Mouse (Mus musculus): Measurements from ENCODE around the gene Eepd1. TPM values are rescaled to one million over a fixed set of nuclear protein-coding genes. Genes with fewer than 3 reads are reported as not detected.

Gene Eepd1
- polyA plus RNA-seq, 1 experiment from 2014 or later = 7.8 TPM

GRCm38 (mm10) chr9:25464305-25464704 lies 17.0 kb upstream of the Eepd1 start:
- Histone ChIP-seq H3K36me3 (ENCODE audit: control insufficient read depth, insufficient read depth, low read length) (no peaks in the 10 kb centered on the region), H3K4me3 (ENCODE audit: low read depth, low read length) (no peak overlapping the region), H3K4me1 (ENCODE audit: control insufficient read depth, insufficient read depth, low read length) (no peaks in the 10 kb centered on the region), H3K9me3 (ENCODE audit: control insufficient read depth, low read length) (no peaks in the 10 kb centered on the region), H3K4me2 (no peak overlapping the region), H3K27me3 (ENCODE audit: control insufficient read depth, insufficient read depth, low read length) (no peaks in the 10 kb centered on the region), H3K27ac (ENCODE audit: low read depth, low read length) (no peak overlapping the region), H3K9ac (ENCODE audit: low read length) (no peak overlapping the region)
- DNase-seq (ENCODE audit: low spot score, missing footprints) = no peak
- no peak for ATAC-seq (ENCODE audit: low FRiP score)
- WGBS = 80% methylated on average over 1 of the region's 1 CpGs

GRCm38 (mm10) chr9:25479392-25480020 lies 1.8 kb upstream of the Eepd1 start:
- Histone ChIP-seq H3K4me3 (ENCODE audit: low read depth, low read length) (no peak overlapping the region), H3K36me3 (ENCODE audit: control insufficient read depth, insufficient read depth, low read length) (no peaks in the 10 kb centered on the region), H3K27me3 (ENCODE audit: control insufficient read depth, insufficient read depth, low read length) (no peaks in the 10 kb centered on the region), H3K27ac (ENCODE audit: low read depth, low read length) (no peak overlapping the region), H3K9me3 (ENCODE audit: control insufficient read depth, low read length) (no peaks in the 10 kb centered on the region), H3K9ac (ENCODE audit: low read length) (no peak overlapping the region), H3K4me2 (no peak overlapping the region), H3K4me1 (ENCODE audit: control insufficient read depth, insufficient read depth, low read length) (no peaks in the 10 kb centered on the region)
- ATAC-seq (ENCODE audit: low FRiP score) (no peak), DNase-seq (ENCODE audit: low spot score, missing footprints) (peak; percentile 28)
- WGBS = 95% methylated on average over 7 of the region's 7 CpGs

GRCm38 (mm10) chr9:25480676-25481075 lies 671 bp upstream of the Eepd1 start:
- H3K27ac ChIP-seq (ENCODE audit: low read depth, low read length) = no peak overlapping the region
- no peaks in the 10 kb centered on the region for H3K4me1 ChIP-seq (ENCODE audit: control insufficient read depth, insufficient read depth, low read length)
- WGBS = 96% methylated on average over 2 of the region's 2 CpGs
- ATAC-seq (ENCODE audit: low FRiP score) (no peak), DNase-seq (ENCODE audit: low spot score, missing footprints) (no peak)
- no peaks in the 10 kb centered on the region for H3K27me3 ChIP-seq (ENCODE audit: control insufficient read depth, insufficient read depth, low read length)
- no peaks in the 10 kb centered on the region for H3K9me3 ChIP-seq (ENCODE audit: control insufficient read depth, low read length)
- H3K9ac ChIP-seq (ENCODE audit: low read length) = no peak overlapping the region
- no peak overlapping the region for H3K4me2 ChIP-seq
- no peaks in the 10 kb centered on the region for H3K36me3 ChIP-seq (ENCODE audit: control insufficient read depth, insufficient read depth, low read length)
- no peak overlapping the region for H3K4me3 ChIP-seq (ENCODE audit: low read depth, low read length)

- H3K27me3 ChIP-seq (ENCODE audit: control insufficient read depth, insufficient read depth, low read length) = no peaks in the 10 kb centered on the region
- H3K27ac ChIP-seq (ENCODE audit: low read depth, low read length) = no peak overlapping the region
- DNase-seq (ENCODE audit: low spot score, missing footprints) (peak; percentile 93), ATAC-seq (ENCODE audit: low FRiP score) (no peak)
- peak overlapping the region; percentile 93 for H3K4me2 ChIP-seq
- H3K4me3 ChIP-seq (ENCODE audit: low read depth, low read length) = peak overlapping the region; percentile 61
- H3K9me3 ChIP-seq (ENCODE audit: control insufficient read depth, low read length) = no peaks in the 10 kb centered on the region
- 52% methylated on average over 22 of the region's 22 CpGs for WGBS
- H3K36me3 ChIP-seq (ENCODE audit: control insufficient read depth, insufficient read depth, low read length) = no peaks in the 10 kb centered on the region
- peak overlapping the region; percentile 74; the same call in 1 of the 2 replicates for H3K9ac ChIP-seq (ENCODE audit: low read length)
- no peaks in the 10 kb centered on the region for H3K4me1 ChIP-seq (ENCODE audit: control insufficient read depth, insufficient read depth, low read length)
These were observed 1.1 kb downstream of the Eepd1 start for GRCm38 (mm10) chr9:25482322-25482998.

- WGBS = 89% methylated on average over 9 of the region's 9 CpGs
- H3K27ac ChIP-seq (ENCODE audit: low read depth, low read length) = no peak overlapping the region
- DNase-seq (ENCODE audit: low spot score, missing footprints) = no peak
- no peak overlapping the region for H3K4me3 ChIP-seq (ENCODE audit: low read depth, low read length)
- no peak overlapping the region for H3K9ac ChIP-seq (ENCODE audit: low read length)
- H3K27me3 ChIP-seq (ENCODE audit: control insufficient read depth, insufficient read depth, low read length) = no peaks in the 10 kb centered on the region
- no peaks in the 10 kb centered on the region for H3K36me3 ChIP-seq (ENCODE audit: control insufficient read depth, insufficient read depth, low read length)
- no peak overlapping the region for H3K4me2 ChIP-seq
- ATAC-seq (ENCODE audit: low FRiP score) = no peak
- H3K9me3 ChIP-seq (ENCODE audit: control insufficient read depth, low read length) = no peaks in the 10 kb centered on the region
- H3K4me1 ChIP-seq (ENCODE audit: control insufficient read depth, insufficient read depth, low read length) = no peaks in the 10 kb centered on the region
These were observed 1.6 kb downstream of the Eepd1 start for GRCm38 (mm10) chr9:25482999-25483347.

GRCm38 (mm10) chr9:25483931-25484618 lies 2.7 kb downstream of the Eepd1 start:
- ATAC-seq (ENCODE audit: low FRiP score) (no peak), DNase-seq (ENCODE audit: low spot score, missing footprints) (peak; percentile 81)
- H3K4me3 ChIP-seq (ENCODE audit: low read depth, low read length) = no peak overlapping the region
- 80% methylated on average over 9 of the region's 9 CpGs for WGBS
- no peaks in the 10 kb centered on the region for H3K4me1 ChIP-seq (ENCODE audit: control insufficient read depth, insufficient read depth, low read length)
- no peaks in the 10 kb centered on the region for H3K27me3 ChIP-seq (ENCODE audit: control insufficient read depth, insufficient read depth, low read length)
- H3K27ac ChIP-seq (ENCODE audit: low read depth, low read length) = no peak overlapping the region
- no peak overlapping the region for H3K4me2 ChIP-seq
- H3K9ac ChIP-seq (ENCODE audit: low read length) = no peak overlapping the region
- H3K36me3 ChIP-seq (ENCODE audit: control insufficient read depth, insufficient read depth, low read length) = no peaks in the 10 kb centered on the region
- H3K9me3 ChIP-seq (ENCODE audit: control insufficient read depth, low read length) = no peaks in the 10 kb centered on the region

GRCm38 (mm10) chr9:25484619-25484986 lies 3.3 kb downstream of the Eepd1 start:
- H3K9me3 ChIP-seq (ENCODE audit: control insufficient read depth, low read length) = no peaks in the 10 kb centered on the region
- 84% methylated on average over 3 of the region's 3 CpGs for WGBS
- no peak overlapping the region for H3K4me2 ChIP-seq
- no peaks in the 10 kb centered on the region for H3K4me1 ChIP-seq (ENCODE audit: control insufficient read depth, insufficient read depth, low read length)
- H3K27ac ChIP-seq (ENCODE audit: low read depth, low read length) = no peak overlapping the region
- H3K4me3 ChIP-seq (ENCODE audit: low read depth, low read length) = no peak overlapping the region
- H3K36me3 ChIP-seq (ENCODE audit: control insufficient read depth, insufficient read depth, low read length) = no peaks in the 10 kb centered on the region
- ATAC-seq (ENCODE audit: low FRiP score) (no peak), DNase-seq (ENCODE audit: low spot score, missing footprints) (no peak)
- H3K9ac ChIP-seq (ENCODE audit: low read length) = no peak overlapping the region
- H3K27me3 ChIP-seq (ENCODE audit: control insufficient read depth, insufficient read depth, low read length) = no peaks in the 10 kb centered on the region

GRCm38 (mm10) chr9:25485006-25485405 lies 3.7 kb downstream of the Eepd1 start:
- H3K27ac ChIP-seq (ENCODE audit: low read depth, low read length) = no peak overlapping the region
- no peaks in the 10 kb centered on the region for H3K27me3 ChIP-seq (ENCODE audit: control insufficient read depth, insufficient read depth, low read length)
- H3K4me1 ChIP-seq (ENCODE audit: control insufficient read depth, insufficient read depth, low read length) = no peaks in the 10 kb centered on the region
- H3K4me3 ChIP-seq (ENCODE audit: low read depth, low read length) = no peak overlapping the region
- ATAC-seq (ENCODE audit: low FRiP score) = no peak
- no peaks in the 10 kb centered on the region for H3K36me3 ChIP-seq (ENCODE audit: control insufficient read depth, insufficient read depth, low read length)
- H3K9me3 ChIP-seq (ENCODE audit: control insufficient read depth, low read length) = no peaks in the 10 kb centered on the region
- H3K9ac ChIP-seq (ENCODE audit: low read length) = no peak overlapping the region
- 81% methylated on average over 2 of the region's 2 CpGs for WGBS
- no peak for DNase-seq (ENCODE audit: low spot score, missing footprints)
- H3K4me2 ChIP-seq = no peak overlapping the region

GRCm38 (mm10) chr9:25485406-25485805 lies 4.1 kb downstream of the Eepd1 start:
- no peaks in the 10 kb centered on the region for H3K9me3 ChIP-seq (ENCODE audit: control insufficient read depth, low read length)
- H3K27ac ChIP-seq (ENCODE audit: low read depth, low read length) = no peak overlapping the region
- no peaks in the 10 kb centered on the region for H3K27me3 ChIP-seq (ENCODE audit: control insufficient read depth, insufficient read depth, low read length)
- H3K36me3 ChIP-seq (ENCODE audit: control insufficient read depth, insufficient read depth, low read length) = no peaks in the 10 kb centered on the region
- no peak overlapping the region for H3K4me2 ChIP-seq
- ATAC-seq (ENCODE audit: low FRiP score) (no peak), DNase-seq (ENCODE audit: low spot score, missing footprints) (peak; percentile 76)
- 67% methylated on average over 7 of the region's 7 CpGs for WGBS
- no peak overlapping the region for H3K4me3 ChIP-seq (ENCODE audit: low read depth, low read length)
- H3K4me1 ChIP-seq (ENCODE audit: control insufficient read depth, insufficient read depth, low read length) = no peaks in the 10 kb centered on the region
- H3K9ac ChIP-seq (ENCODE audit: low read length) = no peak overlapping the region
